Mouse (Mus musculus): ENCODE measurements around the gene Ccnl1.
A peak's percentile ranks its signal among the peaks of the same experiment; 100 is the strongest.

Gene Ccnl1

DNA sequence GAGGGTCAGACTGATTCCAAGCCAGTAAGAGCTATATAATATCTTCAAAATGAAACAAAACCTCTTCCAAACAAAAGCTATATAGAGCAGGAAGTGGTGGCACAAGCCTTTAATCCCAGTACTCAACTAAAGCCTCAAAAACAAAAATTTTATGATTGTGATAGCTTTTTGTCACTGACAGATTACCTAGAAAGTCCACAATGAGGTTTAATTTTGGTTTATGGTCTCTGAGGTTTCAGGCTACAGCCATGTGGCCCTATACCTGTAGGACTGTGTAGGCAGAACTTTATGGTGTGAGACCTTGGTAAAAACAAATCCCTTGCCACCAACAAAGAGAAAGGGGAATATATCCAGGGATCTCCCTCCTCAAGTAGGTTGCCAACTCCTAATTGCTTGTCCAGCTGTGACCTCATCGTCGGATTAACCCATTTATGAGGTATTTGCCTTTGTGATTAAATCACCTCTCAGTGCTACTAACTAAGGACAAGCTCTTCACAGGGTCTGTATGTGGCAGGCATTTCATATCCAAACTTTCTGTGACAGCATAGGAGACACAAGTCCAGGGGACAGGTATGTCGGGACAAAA, 1.5 kb upstream of the Ccnl1 start:
- no peak for DNase-seq (ENCODE audit: low read depth)

DNA sequence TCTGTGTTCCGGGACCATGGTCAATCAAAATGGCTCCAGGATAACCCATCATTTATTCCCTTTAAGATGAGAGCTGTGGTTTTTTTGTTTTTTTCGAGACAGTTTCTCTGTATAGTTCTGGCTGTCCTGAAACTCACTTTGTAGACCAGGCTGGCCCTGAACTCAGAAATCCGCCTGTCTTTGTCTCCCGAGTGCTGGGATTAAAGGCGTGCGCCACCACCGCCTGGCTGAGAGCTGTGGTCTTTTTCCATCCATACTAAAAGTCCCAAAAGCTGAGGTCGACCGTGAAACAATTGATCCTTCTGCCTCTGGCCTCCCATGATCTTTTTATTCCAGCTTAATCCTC, 764 bp upstream of the Ccnl1 start:
- DNase-seq (ENCODE audit: low read depth): no peak

DNA sequence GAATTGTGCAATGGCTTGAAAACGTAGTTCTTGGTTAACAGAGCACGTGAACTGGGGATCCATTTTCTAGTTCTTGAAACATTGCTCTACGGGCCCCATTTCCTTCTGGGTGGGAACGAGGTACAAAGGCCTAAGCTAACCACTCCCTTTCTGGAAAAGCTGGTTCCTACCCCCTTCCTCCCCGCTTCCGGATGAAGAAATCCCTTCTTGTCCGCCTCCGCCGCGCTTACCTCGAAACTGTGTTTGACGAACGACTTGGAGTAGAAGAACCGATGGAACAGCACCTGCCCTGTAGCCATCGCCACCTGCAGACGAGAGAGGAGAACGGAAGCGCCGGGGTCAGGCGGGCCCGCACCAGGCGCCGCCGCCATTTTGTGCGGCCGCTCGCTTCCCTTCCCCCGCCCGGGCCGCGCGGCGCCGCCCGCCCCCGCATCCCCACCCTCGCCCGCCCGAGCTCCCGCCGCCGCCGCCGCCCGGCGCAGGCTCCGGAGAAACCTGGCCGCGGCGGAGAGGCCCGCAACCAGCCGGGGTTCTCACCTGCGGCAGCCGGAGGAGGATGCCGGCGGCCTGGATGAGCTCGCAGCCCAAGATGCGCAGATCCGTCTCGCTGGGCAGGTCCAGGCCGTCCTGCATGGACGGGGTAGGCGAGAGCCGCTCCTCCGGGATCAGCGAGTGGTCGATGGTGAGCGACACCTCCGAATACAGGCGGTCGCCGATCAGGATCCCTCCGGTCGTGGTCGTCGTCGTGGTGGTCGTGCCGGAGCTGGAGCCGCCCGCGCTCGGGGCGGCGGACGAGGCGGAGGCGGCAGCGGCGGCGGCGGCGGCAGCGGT, 563 bp downstream of the Ccnl1 start:
- no peak for DNase-seq (ENCODE audit: low read depth)

DNA sequence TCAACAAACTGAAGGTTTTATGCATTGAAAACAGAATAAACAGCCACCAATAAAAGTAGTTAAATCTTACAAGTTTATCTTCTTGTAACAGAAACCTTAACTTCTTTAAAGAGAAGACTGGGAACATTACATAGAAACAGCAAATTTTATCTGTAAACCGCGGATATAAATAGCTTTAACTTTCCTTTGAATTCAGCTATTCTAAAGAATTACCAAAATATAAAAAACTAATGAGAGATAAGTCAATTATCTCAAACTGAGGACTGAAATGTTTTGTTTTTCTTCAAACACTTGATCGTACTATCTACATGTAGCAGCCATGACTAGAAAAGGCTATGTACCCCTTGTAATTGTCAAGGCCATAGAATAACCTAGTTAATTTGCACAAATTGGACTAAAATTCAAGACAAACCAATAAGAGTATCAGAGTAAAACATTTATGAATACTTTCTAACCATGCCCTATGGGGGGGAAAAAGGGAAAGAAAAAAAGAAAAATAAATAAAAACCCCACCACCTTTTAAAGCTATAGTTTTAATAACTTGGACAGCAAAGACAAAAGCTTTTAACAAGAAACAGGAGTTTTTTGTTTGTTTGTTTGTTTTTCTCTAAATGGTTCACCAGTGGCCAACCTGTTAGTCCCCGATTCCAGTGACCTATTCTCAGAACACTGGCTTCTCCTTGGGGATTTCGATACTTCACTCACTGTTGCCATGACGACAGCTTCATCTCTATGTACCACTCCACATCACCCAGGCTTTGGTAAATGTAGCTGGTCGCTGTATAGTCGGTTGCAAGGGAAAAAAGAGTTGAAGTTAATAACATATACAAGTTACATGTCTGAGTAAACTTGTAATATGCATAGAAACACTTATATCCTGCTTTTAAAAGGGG, 3.3 kb downstream of the Ccnl1 start:
- DNase-seq (ENCODE audit: low read depth): no peak

DNA sequence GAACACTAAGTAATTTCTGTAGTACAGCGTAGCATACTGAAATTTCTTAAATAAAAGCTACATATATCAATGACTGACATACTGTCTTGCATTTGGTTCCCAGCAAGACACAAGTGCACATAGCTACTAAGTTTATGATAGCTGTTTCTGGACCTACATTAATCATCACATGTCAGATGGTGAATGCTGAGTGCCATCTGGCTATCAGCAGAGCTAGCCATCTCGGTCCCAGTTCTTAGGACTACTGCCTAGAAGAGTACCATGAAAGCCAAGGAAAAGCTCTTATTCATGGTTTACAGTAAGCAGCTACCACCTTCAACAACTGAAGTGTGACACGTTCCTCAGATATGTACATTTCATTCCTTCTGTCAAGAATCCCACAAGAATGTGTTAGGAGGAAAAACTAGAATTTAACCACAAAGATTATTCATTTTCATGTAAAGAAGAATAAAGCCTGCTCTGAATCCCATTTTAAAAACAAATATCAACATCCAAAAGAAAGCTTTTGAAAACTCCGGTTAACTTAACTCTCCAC, 7.2 kb downstream of the Ccnl1 start:
- DNase-seq (ENCODE audit: low read depth): no peak

DNA sequence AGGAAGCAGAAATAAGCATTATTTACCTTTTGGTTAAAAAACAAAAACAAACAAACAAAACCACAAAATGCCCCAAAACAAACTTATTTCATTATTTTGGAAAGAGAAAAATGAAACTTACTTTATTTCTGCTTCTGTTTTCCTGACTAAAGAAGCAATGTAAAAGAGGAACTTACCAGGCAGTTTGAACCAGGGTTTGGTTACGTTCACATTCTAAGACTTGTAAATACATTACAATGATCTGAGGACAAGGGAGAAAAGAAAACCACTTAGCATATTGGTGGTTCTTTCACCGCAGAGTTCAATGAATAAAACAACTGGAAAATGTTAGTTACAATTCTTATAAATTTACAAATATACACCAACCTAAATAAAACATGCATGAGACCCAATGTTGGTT, 7.7 kb downstream of the Ccnl1 start:
- DNase-seq (ENCODE audit: low read depth): no peak

DNA sequence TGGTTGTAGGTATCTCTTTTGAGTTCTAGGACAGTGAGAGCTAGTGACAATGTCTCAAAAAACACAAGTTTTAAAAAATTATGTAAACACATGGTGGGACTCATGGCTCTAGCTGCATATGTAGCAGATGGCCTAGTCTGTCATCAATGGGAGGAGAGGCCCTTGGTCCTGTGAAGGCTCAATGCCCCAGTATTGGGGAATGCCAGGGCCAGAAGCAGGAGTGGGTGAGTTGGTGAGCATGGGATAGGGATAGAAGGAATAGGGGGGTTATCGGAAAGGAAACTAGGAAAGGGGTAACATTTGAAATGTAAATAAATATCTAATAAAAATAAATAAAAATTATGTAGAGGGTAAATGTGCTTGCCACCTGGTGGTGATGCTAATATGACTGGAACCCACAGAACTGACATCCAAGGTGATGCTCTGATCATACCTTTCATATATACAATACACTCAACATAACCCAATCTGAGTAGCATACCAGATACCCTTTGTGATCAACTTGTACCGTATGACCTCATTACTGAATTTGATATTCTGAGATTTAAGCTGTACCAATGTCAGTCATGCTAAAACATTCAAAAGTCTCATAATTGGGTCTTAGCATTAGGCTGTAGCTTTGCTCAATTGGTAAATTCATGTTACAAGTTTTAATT, 12.6 kb downstream of the Ccnl1 start:
- DNase-seq (ENCODE audit: low read depth): no peak

DNA sequence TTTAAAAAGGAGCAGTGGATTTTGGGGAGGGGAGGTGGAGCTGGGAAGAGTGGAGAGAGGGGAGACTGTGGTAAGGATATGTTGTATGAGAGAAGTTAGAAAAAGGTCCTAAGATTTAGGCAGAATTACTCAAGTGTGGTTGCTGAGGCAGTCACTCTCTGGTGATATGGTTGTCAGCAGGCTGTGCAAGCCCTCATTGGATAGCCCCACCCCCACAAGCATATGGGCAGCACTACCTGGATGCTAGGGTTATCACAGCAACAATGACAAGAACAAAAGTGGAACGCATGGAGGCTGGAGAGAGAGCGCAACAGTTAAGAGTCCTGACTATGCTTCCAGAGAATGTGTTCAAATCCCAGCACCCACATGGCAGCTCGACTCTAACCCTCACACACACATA, 13.3 kb downstream of the Ccnl1 start:
- no peak for DNase-seq (ENCODE audit: low read depth)

DNA sequence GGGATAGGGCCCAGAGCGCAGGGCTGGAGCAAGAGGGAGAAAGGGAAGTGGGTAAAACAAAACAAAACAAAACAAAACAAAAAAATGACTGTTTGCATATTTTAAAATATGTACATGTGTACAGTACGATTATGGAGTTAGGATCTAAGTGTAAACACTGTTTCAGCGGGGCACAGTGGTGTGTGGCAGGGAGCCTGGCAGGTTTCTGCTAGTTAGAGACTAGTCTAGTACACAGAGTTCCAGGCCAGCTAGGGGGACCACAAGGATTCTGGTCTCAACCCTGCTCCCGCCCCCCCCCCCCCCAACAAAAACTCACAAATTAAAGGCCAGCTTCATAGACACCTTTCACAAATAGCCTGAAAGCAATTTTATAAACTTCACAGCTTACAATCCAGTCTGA, 14.6 kb downstream of the Ccnl1 start:
- DNase-seq (ENCODE audit: low read depth): no peak

DNA sequence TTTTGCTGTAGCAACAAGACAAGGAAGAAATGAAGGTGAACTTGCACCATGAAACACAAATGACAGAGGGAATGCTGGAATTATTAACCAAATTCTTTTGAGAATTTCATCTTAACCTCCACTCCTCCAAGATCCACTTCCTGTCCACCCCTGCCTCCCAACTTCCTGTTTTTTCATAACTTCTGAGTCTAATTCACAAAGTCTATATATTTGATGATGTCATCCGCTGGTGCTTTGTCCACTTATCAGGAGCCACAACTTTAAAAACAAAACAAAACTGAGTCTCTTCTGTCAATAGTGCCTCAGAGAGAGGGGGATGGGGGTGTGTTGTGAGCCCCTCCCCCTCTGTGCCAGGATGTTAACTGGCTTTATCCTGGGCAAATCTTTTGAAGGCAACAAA, 17.0 kb downstream of the Ccnl1 start:
- no peak for DNase-seq (ENCODE audit: low read depth)

DNA sequence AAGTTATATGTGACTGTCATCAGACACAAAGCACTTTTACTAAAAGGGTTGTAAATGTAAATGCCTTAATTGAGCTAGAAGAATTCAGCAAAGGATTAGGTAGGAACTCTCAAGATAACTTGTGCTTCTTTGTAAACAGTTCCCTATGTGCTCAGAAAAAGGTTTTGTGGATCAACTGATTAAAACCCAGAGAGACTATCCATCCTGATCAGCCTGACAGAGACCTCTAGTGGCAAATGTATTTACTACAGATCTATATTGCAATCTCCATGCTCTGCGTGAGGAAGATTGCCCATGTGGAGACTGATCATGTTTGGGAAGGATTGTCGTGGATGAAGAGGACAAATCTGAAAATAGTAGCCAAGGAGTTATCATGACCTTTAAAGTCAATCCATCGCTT, 19.8 kb downstream of the Ccnl1 start:
- DNase-seq (ENCODE audit: low read depth): no peak

DNA sequence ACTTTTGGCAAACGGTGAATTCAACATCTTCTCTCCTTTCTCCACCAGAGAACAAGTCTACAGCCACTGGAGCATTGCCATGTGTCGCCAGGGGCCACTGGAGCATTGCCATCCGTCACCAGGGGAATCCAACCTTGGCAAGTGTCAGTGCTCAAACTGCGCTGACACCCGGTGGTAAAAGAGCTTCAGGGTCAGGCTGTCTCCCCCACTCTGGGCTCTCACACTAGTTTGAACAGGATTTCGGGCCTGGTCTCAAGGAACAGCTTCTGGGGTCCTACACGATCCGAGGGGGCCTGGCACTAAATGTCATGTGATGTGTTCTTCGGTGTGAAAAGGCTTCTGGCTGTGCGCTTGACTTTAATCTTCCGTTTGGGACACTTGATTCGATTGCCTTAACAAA, 21.7 kb downstream of the Ccnl1 start:
- DNase-seq (ENCODE audit: low read depth): no peak

DNA sequence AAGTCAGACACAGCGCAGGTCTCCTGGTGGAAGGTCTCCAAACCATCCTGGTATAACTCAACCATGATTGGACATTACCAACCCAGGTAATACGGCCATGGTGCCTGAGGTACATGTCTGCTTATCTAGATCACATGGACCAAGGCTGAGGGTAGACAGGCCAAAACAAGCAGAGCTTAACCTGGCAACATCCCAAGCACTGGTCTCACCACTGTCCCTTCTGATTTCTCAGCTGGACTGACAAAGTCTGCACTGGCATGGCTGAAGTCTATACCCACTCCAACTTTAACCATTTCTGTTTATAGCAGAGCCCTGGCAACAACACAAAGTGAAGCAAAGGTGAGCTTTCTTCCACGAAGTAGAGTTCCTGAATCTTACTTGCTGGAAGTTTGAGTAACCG, 22.9 kb downstream of the Ccnl1 start:
- no peak for DNase-seq (ENCODE audit: low read depth)

DNA sequence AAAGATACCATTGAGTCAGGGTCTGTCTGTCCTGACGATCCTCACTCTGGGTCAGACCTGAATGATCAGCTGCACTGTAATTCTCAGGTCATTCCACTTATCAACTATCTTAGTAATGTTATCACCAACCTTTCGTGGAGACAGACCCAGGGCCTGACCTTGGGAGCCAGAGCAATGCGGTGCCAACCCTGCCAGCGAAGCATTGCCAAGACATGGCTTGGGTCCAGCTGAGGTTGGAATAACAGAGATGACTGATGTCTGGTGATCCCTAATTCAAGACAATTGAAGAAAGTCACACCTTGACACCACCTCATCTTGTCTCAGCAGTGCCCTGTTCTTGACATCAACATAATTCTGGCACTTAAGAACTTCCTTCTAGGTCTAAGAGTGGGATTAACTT, 24.3 kb downstream of the Ccnl1 start:
- DNase-seq (ENCODE audit: low read depth): no peak

DNA sequence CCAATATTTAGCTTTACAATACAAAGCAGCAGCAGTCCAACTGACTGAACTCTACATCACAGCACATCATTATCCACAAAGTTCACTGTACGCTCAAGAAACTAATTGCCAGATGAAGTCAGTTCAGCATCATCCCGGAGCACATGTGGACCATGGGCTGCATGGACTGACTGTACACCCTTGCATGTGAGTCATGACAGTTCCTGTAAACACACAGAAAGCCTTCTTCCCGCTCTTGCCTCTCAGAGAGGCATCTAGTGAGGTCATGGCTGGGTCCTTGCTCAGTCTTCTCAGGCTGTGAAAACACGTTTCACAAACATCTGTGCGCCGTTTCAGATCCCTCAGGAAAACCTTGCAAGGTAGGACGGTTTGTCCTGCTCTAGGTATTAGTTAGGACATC, 26.5 kb downstream of the Ccnl1 start:
- no peak for DNase-seq (ENCODE audit: low read depth)

DNA sequence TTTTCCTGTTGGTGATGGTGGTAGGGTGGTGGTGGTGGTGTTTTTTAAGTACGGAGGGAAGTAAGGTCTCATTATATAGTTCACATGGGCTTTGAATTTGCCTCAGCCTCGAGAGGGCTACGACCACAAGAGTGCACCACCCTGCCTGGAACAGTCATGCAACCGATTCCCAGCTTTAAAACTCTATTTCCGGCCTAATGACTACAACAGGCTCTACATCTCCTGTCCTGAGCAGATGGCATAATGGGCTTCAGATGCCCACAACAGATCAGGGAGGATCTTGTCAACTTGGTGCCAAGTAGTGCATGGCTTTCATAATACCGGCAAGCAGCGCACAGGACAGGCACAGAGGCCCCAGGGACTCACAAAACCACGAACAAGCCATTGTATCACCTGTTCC, 27.4 kb downstream of the Ccnl1 start:
- no peak for DNase-seq (ENCODE audit: low read depth)

DNA sequence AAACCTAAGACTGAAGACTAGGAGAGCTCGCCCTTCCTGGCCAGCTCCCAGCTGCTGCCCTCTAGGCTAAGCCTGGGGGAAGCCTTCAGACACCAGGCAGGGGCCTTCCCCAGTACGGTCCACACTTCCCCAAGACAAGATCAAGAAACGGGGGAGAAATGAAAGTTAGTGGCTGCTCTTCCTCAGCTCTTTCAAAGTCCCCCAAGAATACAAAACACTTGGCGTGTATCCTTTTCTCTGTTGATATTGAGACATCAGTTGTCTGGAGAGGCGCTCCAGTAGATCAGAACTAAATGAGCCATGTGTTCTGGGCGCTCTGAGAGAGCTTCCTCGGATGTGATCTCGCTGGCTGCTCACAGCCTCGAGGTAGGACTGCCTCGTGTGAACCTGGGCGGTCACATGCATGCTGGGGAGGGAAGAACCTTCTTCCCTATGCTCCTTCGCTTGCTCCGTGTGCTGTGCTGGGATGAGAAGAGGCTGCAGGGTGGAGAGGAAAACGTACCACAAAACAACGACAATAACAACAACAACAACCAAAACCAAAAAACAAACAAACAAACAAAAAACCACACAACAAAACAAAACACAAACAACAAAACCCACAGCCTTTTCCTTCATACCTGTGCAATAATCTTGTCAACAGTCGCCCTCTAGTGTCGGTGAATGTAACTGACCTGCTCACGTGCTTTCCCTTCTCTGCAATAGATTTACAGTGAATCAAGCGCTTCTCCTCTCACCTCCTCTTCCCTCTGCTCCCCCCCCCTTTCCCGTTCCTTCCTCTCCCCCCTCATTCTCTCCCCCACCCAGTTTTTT, 28.0 kb downstream of the Ccnl1 start:
- DNase-seq (ENCODE audit: low read depth): peak; percentile 64

DNA sequence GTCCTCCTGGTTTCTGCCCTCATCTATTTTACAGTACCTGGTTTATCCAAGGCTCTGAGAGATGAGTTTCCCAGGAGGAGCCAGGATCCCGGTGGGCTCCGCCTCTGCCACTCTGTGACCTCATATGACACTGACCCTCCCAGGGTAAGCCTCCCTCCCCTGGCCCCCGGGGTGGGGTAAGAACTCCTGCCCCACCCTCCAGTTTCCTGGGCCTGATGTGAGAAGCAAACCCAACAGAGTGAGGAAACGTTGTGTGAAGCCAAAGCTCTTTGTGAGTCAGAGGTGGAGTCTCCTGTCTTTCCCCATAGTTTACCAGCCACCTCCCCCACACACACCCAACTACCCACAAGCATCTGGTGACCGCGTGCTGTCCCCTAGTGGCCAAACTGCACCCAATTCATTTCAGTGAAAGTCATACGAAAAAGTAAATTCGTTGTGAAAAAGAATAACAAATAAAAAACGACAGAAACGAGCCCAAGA, 28.7 kb downstream of the Ccnl1 start:
- DNase-seq (ENCODE audit: low read depth): peak; percentile 77

DNA sequence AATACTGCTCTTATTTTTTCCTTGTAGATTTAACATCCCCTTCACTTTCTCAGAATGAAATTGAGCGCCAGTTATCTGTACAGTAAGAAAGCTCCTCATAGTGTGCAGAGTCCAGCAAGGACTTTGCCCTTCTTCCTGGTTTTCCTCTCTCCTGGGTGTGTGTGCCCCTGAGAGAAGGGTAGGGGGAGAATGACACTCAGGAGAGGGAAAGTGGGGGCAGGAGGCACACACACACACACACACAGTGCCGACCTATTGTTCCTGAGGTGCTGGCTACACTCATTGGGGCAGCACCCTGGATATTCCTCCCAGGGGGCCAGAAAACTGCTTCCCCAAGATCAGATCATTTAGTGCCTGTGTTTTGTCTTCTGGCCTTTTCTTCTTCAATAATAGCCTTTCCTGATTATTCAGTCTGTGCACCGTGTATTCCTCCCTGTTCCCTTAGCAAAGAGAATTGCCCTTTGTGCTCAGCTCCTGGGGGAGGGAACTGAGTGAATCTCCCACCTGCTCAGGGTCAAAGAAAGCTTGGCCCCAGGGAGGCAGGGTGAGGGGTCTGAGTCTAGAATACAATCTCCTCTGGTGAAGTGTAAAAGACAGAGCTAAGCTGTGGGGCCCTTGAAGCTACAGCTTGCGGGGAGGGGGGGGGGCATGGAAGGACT, 29.3 kb downstream of the Ccnl1 start:
- DNase-seq (ENCODE audit: low read depth): no peak

DNA sequence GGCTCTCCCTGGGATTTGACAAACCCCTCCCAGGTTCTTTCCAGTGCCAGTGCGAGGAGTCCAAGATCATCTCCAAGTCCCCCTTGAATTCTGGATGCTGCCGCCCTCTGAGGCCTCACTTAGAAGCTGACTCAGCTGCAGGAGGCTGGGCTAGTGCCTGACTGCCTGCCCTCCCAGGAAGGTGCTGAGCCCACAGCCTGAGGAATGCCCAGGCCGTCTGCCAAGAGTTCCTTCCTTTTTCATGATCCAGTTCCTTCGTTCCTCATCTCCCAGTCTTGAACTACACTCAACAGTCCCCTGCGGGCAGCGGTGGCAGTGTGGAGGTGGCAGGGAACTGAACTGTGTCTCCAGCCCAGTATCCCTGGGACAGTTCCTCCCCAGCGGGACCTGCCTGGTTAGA, 30.4 kb downstream of the Ccnl1 start:
- no peak for DNase-seq (ENCODE audit: low read depth)

DNA sequence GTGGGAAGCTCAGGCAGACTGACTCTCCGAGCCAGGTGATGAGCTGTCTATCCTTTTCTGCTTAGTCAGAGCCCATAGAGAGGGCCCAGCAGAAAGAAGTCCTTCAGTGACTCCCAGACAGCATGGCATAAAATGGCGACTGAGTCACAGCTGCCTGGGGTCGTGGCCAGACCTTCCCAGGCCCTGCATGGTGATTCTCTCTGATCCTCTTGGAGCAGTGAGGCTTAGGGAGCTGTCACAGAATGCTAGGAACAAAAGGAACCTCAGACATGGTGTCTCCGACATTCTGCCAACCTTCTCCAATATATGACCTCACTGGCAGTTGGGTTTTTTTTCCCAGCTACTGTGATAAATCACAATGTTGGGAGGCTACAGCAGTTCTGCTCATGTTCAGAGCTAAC, 30.9 kb downstream of the Ccnl1 start:
- no peak for DNase-seq (ENCODE audit: low read depth)

Measured in c-Kit-positive CD71-negative TER-119-negative erythroid progenitor cells, embryonic 14.5 days (primary cell).